Mouse (Mus musculus) G1E (cell line): ENCODE measurements around the gene Brd9. TPM values are rescaled to one million over a fixed set of nuclear protein-coding genes. Genes with fewer than 3 reads are reported as not detected.

Source experiments
- ATAC-seq: 2 replicates; pipeline ENCODE4 v1.8.0; 2016; ENCODE audit warnings: mild to moderate bottlenecking; ENCODE audit not compliant: insufficient number of reproducible peaks, poor library complexity, low FRiP score, severe bottlenecking; ENCODE audit errors: extremely low read depth
- DNase-seq: peaks from one replicate; pipeline ENCODE4 v3.0.0; 2012; ENCODE audit warnings: low spot score
- H3K27me3 ChIP-seq: 2 replicates; pipeline ENCODE4 v1.6.1; 2012; ENCODE audit warnings: mild to moderate bottlenecking, low read length, inconsistent platforms; ENCODE audit not compliant: insufficient read depth
- H3K36me3 ChIP-seq: replicated peaks from 2 replicates; pipeline ENCODE3; 2012; ENCODE audit warnings: mild to moderate bottlenecking, inconsistent platforms
- H3K4me1 ChIP-seq: 2 replicates; pipeline ENCODE4 v1.6.1; 2012; ENCODE audit warnings: low read depth, low read length, inconsistent platforms, mixed read lengths; ENCODE audit not compliant: insufficient read depth
- H3K4me3 ChIP-seq: 2 replicates; pipeline ENCODE4 v1.5.1; 2012; ENCODE audit warnings: low read depth, mild to moderate bottlenecking, inconsistent platforms, low read length, moderate library complexity, mixed read lengths
- H3K9me3 ChIP-seq: replicated peaks from 2 replicates; pipeline ENCODE4 v1.6.1; 2012; ENCODE audit warnings: inconsistent platforms
- CTCF ChIP-seq: IDR thresholded peaks from 2 replicates; pipeline ENCODE4 v1.5.1; 2012; ENCODE audit warnings: low read depth, low read length, inconsistent platforms, mixed read lengths
- GATA1 ChIP-seq: IDR thresholded peaks from 2 replicates; pipeline ENCODE4 v1.6.1; 2012; ENCODE audit warnings: borderline replicate concordance, low read length, inconsistent platforms, mixed read lengths
- GATA2 ChIP-seq: IDR thresholded peaks from 2 replicates; pipeline ENCODE4 v1.6.1; 2012; ENCODE audit warnings: low read depth, low read length, inconsistent platforms, borderline replicate concordance
- POLR2AphosphoS5 ChIP-seq: IDR thresholded peaks from 2 replicates; pipeline ENCODE4 v1.6.1; 2012; ENCODE audit warnings: low read depth, low read length, inconsistent platforms; ENCODE audit not compliant: insufficient replicate concordance
- TAL1 ChIP-seq: conservative IDR thresholded peaks from 2 replicates; pipeline ENCODE4 v1.6.1; 2012; ENCODE audit warnings: low read depth, low read length, inconsistent platforms, mixed read lengths
- polyA plus RNA-seq: library from polyadenylated mRNA; stranded (reverse); fragments of >175 nt; gene quantifications from 2 replicates; pipeline ENCODE4 v1.2.3, GENCODE M21; 2012
- total RNA-seq, 2 experiments: library from RNA; stranded (forward) in 1 of 2; stranded (reverse) in 1 of 2; fragments of 200-1000 nt in 1 of 2; fragments of >200 nt in 1 of 2; fragmentation: Nextera tagmentation in 1 of 2; gene quantifications; 2 replicates each; pipeline ENCODE4 v1.2.3; 2014 to 2017

The Brd9 gene
- total and polyA plus RNA-seq, 3 experiments, result 9.9 to 51.3 (median 41.3) TPM

DNA sequence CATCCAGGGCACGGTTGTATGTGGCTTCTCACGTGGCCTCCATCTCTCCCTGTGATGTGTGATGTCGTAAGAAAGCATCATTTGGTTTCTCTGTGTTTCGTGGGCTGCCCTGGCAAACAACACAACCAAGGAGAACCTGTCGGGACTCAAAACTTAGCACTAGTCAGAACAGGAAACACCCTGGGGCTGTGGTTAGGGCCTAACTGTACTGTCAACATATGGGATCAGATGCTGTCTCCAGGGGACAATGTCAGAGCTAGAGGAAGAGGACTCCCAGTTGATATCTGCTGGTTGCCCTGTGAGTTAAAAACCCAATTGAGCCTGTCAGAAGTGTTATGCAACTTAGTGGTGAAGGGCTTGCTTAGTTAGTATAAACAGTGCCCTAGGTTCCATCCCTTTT is 17.9 kb downstream of the Brd9 start:
- no peak for DNase-seq
- H3K36me3 ChIP-seq, result peaks cover 91% of the 10 kb centered on the region

DNA sequence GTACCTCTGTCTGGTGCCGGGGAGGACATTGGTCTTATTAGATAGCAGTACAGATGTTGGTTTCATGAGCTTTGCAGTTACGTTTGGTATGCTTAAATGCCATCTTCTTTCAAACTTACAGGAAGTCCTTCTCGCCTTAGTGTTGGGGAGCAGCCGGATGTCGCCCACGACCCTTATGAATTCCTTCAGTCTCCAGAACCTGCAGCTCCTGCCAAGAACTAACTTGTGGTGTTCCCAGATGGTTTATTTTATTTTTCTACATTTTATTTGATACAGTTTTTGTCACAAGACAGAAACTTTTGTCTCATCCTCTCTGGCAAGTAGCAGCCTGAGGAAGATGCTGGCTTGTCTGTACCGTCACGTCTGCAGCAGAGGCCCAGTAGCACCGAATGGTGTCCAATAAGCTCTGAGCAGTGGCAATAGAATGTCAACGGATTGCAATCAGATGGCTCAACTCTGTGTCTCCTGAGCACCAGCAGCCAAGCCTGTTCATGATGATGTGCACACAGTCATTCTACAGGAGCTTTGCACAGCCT is 22.6 kb downstream of the Brd9 start:
- Histone ChIP-seq H3K36me3 (peaks cover 69% of the 10 kb centered on the region), H3K9me3 (no peaks in the 10 kb centered on the region), H3K4me1 (no peaks in the 10 kb centered on the region), H3K4me3 (no peak overlapping the region), H3K27me3 (0 out of 2 replicates have a peak, but pooled peaks cover 1% of the 10 kb centered on the region)
- no peak for ATAC-seq
- no peak for TF ChIP-seq TAL1
- TF ChIP-seq GATA1, result no peak
- no peak for TF ChIP-seq CTCF
- TF ChIP-seq POLR2AphosphoS5, result no peak
- no peak for TF ChIP-seq GATA2
- DNase-seq, result no peak

More for the DNA sequence above, 17.9 kb downstream of the Brd9 start:
- Histone ChIP-seq H3K4me3 (no peak overlapping the region), H3K9me3 (no peaks in the 10 kb centered on the region), H3K27me3 (no peaks in the 10 kb centered on the region), H3K4me1 (no peaks in the 10 kb centered on the region)
- TF ChIP-seq CTCF (no peak), TAL1 (no peak), GATA1 (no peak), POLR2AphosphoS5 (no peak), GATA2 (no peak)
- no peak for ATAC-seq

DNA sequence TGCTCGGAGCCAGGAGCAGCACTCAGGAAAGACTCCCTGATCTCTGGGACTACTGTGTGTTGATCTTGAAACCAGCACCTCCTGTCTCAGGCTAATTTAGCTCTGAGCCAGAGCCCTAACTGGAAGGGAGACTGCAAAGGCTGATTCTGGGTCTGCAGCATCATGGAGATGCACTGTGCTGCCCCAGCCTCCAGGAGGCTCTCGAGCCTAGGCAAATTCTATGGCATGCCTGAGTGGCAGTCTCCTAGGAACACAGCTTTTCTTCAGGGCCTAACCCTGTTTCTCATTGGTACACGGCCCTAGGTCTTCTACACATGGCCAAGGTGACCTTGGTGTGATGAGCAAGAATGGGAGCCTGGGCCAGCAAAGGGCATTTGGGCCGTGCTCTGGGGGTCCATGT is 23.6 kb downstream of the Brd9 start:
- no peak for ATAC-seq

DNA sequence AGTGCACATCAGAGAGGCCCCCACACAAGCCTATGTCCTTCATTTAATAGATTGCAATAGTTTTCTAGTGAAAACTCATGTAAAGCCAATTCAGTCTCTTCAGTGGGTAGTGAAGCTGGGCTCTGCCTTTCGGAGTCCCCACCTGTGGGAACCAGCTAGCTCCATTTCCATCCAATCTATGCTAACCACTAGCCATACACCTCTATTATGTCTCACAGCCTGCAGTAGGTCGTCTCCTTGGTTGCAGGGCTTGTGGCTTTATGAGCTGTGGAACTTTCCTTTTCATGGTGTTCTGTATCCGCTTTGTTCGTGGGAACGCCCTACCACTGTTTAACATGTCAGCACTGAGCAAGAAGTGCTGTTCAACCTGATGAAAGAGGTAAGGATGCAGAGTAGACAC is 25.9 kb downstream of the Brd9 start, which contains the start of gene Zdhhc11:
Zdhhc11 (plus strand) TSS at position 301 of the 400 bp plus-strand sequence.
- H3K4me3 ChIP-seq, result no peak within 1 kb of the TSS
- H3K27me3 ChIP-seq, result peaks cover 11% of the 10 kb centered on the region; the same call in 1 of the 2 replicates
- H3K36me3 ChIP-seq, result peaks cover 38% of the 10 kb centered on the region
- H3K9me3 ChIP-seq, result no peaks in the 10 kb centered on the region
- DNase-seq (no peak), ATAC-seq (no peak)
- no peaks in the 10 kb centered on the region for H3K4me1 ChIP-seq
- no peak for TF ChIP-seq GATA2
- no peak for TF ChIP-seq CTCF
- no peak for TF ChIP-seq GATA1
- TF ChIP-seq TAL1, result no peak
- TF ChIP-seq POLR2AphosphoS5, result no peak

More for the DNA sequence above, 23.6 kb downstream of the Brd9 start:
- Histone ChIP-seq H3K9me3 (no peaks in the 10 kb centered on the region), H3K27me3 (0 out of 2 replicates have a peak, but pooled peaks cover 7% of the 10 kb centered on the region), H3K4me1 (no peaks in the 10 kb centered on the region), H3K4me3 (no peak overlapping the region), H3K36me3 (peaks cover 60% of the 10 kb centered on the region)
- DNase-seq, result no peak
- TF ChIP-seq CTCF, result no peak
- no peak for TF ChIP-seq POLR2AphosphoS5
- TF ChIP-seq GATA1, result no peak
- no peak for TF ChIP-seq GATA2
- TF ChIP-seq TAL1, result no peak

DNA sequence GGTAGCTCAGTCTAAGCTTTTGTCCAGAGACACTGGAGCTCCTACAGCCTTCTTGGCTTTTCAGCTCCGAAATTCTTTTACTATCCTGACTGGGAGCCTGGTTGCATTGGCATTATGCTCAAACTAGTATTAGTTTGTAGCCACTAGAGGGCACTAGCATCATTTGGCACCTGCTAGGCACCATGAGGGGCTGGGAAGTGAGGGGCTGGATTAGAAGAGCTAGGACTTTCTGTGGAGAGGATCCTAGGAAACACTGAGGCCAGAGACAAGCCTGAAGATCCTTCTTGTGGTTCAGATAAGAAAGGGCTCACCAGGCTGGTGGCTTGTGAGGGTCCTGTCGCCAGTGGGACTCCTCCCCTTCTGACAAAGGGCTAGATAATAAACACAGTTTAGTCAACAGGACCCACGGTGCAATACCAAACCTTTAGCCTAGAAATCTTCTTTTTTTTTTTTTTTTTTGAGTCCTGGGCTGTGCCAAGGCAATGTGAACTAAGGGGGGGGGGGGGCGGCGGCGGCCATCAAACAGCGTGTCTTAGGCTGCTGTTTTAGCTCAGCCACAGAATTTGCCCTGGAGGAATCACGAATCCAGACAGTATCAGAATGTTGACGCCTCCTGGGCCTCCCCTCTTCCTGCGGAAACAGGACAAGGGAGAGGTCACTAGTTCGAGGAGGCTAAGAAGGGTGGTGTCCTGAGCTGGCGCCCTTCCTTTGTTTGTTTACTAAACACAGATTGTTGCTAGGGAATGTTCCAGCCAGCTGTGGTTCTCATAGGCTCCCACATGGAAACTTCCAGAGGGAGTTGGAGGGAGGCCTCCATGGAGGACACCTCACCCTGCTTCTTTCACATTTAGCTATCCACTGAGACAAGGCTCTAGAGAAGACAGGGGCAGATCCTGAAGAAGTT is 33.2 kb downstream of the Brd9 start:
- DNase-seq, result peak; percentile 49
- no peaks in the 10 kb centered on the region for H3K4me1 ChIP-seq
- H3K27me3 ChIP-seq, result peaks cover 17% of the 10 kb centered on the region
- TF ChIP-seq GATA2, result no peak
- peak; percentile 46; the same call in 1 of the 2 replicates for TF ChIP-seq CTCF
- TF ChIP-seq GATA1, result no peak
- no peaks in the 10 kb centered on the region for H3K36me3 ChIP-seq
- no peak overlapping the region for H3K4me3 ChIP-seq
- peak; percentile 49; the same call in 1 of the 2 replicates for ATAC-seq
- H3K9me3 ChIP-seq, result no peaks in the 10 kb centered on the region

DNA sequence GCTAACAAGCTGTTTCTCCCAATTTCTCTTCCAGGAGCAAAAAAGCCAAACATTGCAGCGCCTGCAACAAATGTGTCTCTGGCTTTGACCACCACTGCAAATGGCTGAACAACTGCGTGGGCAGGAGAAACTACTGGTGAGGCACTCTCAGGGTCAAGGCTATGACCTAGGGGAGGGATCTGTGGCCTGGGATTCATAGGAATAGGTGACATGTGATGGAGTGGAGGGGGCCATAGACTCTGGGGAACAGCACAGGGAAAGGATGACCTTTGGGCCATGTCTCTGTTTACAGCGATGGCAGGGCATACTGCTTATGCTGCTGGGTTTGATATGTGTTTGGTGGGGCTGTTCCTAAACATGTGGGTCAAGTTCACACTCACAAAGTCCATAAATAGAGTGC is 36.9 kb downstream of the Brd9 start:
- DNase-seq, result no peak
- peaks cover 15% of the 10 kb centered on the region for H3K27me3 ChIP-seq
- TF ChIP-seq CTCF (no peak), GATA2 (no peak), POLR2AphosphoS5 (no peak), GATA1 (no peak)
- no peaks in the 10 kb centered on the region for H3K9me3 ChIP-seq
- H3K4me3 ChIP-seq, result no peak overlapping the region
- no peaks in the 10 kb centered on the region for H3K36me3 ChIP-seq
- H3K4me1 ChIP-seq, result no peaks in the 10 kb centered on the region; the same call in 1 of the 2 replicates
- ATAC-seq, result no peak
